ENCODE assay signal across 16 mouse cellular contexts in genomic region chr1:52336696-52337095, GRCm38 (mm10).
A peak's percentile ranks its signal among the peaks of the same experiment; 100 is the strongest.
DNase-seq lines count a peak whose midpoint lies in the region; ATAC-seq lines count a peak whose summit lies in the region.
"Had no signal": no experiment of that assay in that cellular context is flagged by ENCODE, and none has a peak within 500 bp of the region (broad histone marks: within the 10 kb centered on the region; RNA-seq: fewer than 3 reads in every experiment).

No protein-coding gene starts in this region.

- DNase-seq in adrenal gland, adult 2 months: peak; percentile 54
- DNase-seq in adrenal gland, postnatal 4 days (ENCODE audit: low spot score in 2 of 2): no peak
- no peak for DNase-seq in frontal cortex, postnatal 10 days (ENCODE audit: low spot score in 2 of 2)
- DNase-seq in adrenal gland, postnatal 10 days: peak; percentile 24
- DNase-seq in brain, adult 2 months (ENCODE audit: low read depth, low spot score): peak; percentile 35
- no peak for DNase-seq in Muller cell, postnatal 12 days (ENCODE audit: inconsistent ontology term)
- DNase-seq: cerebellum, adult 11 months; cerebellum, postnatal 14 days; gastrocnemius, adult 2 months; gastrocnemius, postnatal 25 days; kidney, adult 18-20 months had no signal

- ATAC-seq in frontal cortex, adult (ENCODE audit: low TSS enrichment): 0 out of 2 replicates have a peak, but pooled peaks have one; percentile 41
- ATAC-seq: activated CD4-positive, CD25-positive, alpha-beta regulatory T cell, adult 4 months; forebrain, embryonic 16.5 days; intestine, embryonic 15.5 days; Patski had no signal

Comparison
In these comparisons a context has a peak if more than half of its experiments do, and no peak if none do; other contexts are left out.
1. DNase-seq: peak in adrenal gland, adult 2 months (single experiment), adrenal gland, postnatal 10 days (single experiment) and brain, adult 2 months (single experiment); none in adrenal gland, postnatal 4 days (0 of 2), frontal cortex, postnatal 10 days (0 of 2) and Muller cell, postnatal 12 days (single experiment).